Mouse (Mus musculus) liver, embryonic 12.5 days (tissue): ENCODE results near the gene Pla1a. TPM values are rescaled to one million over a fixed set of nuclear protein-coding genes. Genes with fewer than 3 reads are reported as not detected.

Source experiments
- ATAC-seq: fragments of 200-750 bp; cut with Nextera tagmentation; 2 replicates; pipeline ENCODE4 v1.8.0; 2017; ENCODE audit warnings: moderate number of reproducible peaks, mild to moderate bottlenecking, moderate library complexity
- H3K27ac ChIP-seq: fragments of 300-500 bp; sonication (generic); 2 replicates; pipeline ENCODE4 v1.5.1; 2016; ENCODE audit warnings: mild to moderate bottlenecking
- H3K27me3 ChIP-seq: fragments of 300-500 bp; sonication (generic); replicated peaks from 2 replicates; pipeline ENCODE4 v1.6.1; 2016; ENCODE audit warnings: mild to moderate bottlenecking, moderate library complexity
- H3K36me3 ChIP-seq: fragments of 300-500 bp; sonication (generic); 2 replicates; pipeline ENCODE4 v1.6.1; 2016; ENCODE audit warnings: mild to moderate bottlenecking, moderate library complexity
- H3K4me1 ChIP-seq: fragments of 300-500 bp; sonication (generic); 2 replicates; pipeline ENCODE4 v1.6.1; 2016
- H3K4me2 ChIP-seq: fragments of 300-500 bp; sonication (generic); 2 replicates; pipeline ENCODE4 v1.6.1; 2016; ENCODE audit warnings: mild to moderate bottlenecking, moderate library complexity
- H3K4me3 ChIP-seq: fragments of 300-500 bp; sonication (generic); 2 replicates; pipeline ENCODE4 v1.5.1; 2016; ENCODE audit warnings: mild to moderate bottlenecking, moderate library complexity
- H3K9ac ChIP-seq: fragments of 300-500 bp; sonication (generic); 2 replicates; pipeline ENCODE4 v1.6.1; 2016; ENCODE audit warnings: mild to moderate bottlenecking, moderate library complexity
- H3K9me3 ChIP-seq: fragments of 300-500 bp; sonication (generic); replicated peaks from 2 replicates; pipeline ENCODE4 v1.6.1; 2016; ENCODE audit warnings: mild to moderate bottlenecking, moderate library complexity
- WGBS: fragments of 180-500 bp; shearing (Covaris S2); methylation state at CpG from one replicate; pipeline ENCODE4 v1.1.7; 2016; ENCODE audit not compliant: insufficient replicate concordance; 5-methylcytosine and 5-hydroxymethylcytosine counted together
- polyA plus RNA-seq: library from polyadenylated mRNA; unstranded; fragments of >200 nt; fragmentation: Nextera tagmentation; extraction: Ambion mirVana; gene quantifications from 2 replicates; pipeline ENCODE4 v1.2.1, GENCODE M21; 2016

Gene Pla1a
- polyA plus RNA-seq, 1 experiment from 2014 or later, result 3.4 TPM

GRCm38 (mm10) chr16:38468706-38469018 lies 35.7 kb upstream of the Pla1a start:
- no peak for ATAC-seq
- Histone ChIP-seq H3K9ac (no peak overlapping the region), H3K4me2 (no peak overlapping the region), H3K4me3 (no peak overlapping the region), H3K9me3 (no peaks in the 10 kb centered on the region), H3K27me3 (no peaks in the 10 kb centered on the region), H3K36me3 (no peaks in the 10 kb centered on the region), H3K4me1 (peaks cover 47% of the 10 kb centered on the region), H3K27ac (no peak overlapping the region)
- 26% methylated on average over 3 of the region's 3 CpGs for WGBS

- Histone ChIP-seq H3K27ac (no peak overlapping the region), H3K9ac (no peak overlapping the region), H3K4me1 (peaks cover 42% of the 10 kb centered on the region), H3K9me3 (no peaks in the 10 kb centered on the region), H3K4me3 (no peak overlapping the region), H3K36me3 (no peaks in the 10 kb centered on the region), H3K27me3 (no peaks in the 10 kb centered on the region), H3K4me2 (no peak overlapping the region)
- no peak for ATAC-seq
- 41% methylated on average over 8 of the region's 8 CpGs for WGBS
These were observed 35.2 kb upstream of the Pla1a start for GRCm38 (mm10) chr16:38467917-38468705.

- Histone ChIP-seq H3K27me3 (no peaks in the 10 kb centered on the region), H3K27ac (no peak overlapping the region), H3K4me2 (no peak overlapping the region), H3K4me3 (no peak overlapping the region), H3K9ac (no peak overlapping the region), H3K9me3 (no peaks in the 10 kb centered on the region), H3K4me1 (peaks cover 34% of the 10 kb centered on the region), H3K36me3 (no peaks in the 10 kb centered on the region)
- WGBS, result 62% methylated on average over 13 of the region's 13 CpGs
- peak; percentile 53; the same call in 1 of the 2 replicates for ATAC-seq
These were observed 34.4 kb upstream of the Pla1a start for GRCm38 (mm10) chr16:38467091-38467916.

GRCm38 (mm10) chr16:38466089-38466488 lies 33.1 kb upstream of the Pla1a start:
- Histone ChIP-seq H3K9me3 (no peaks in the 10 kb centered on the region), H3K4me2 (no peak overlapping the region), H3K9ac (no peak overlapping the region), H3K27me3 (no peaks in the 10 kb centered on the region), H3K36me3 (no peaks in the 10 kb centered on the region), H3K4me3 (no peak overlapping the region), H3K4me1 (peaks cover 25% of the 10 kb centered on the region), H3K27ac (no peak overlapping the region)
- 64% methylated on average over 4 of the region's 4 CpGs for WGBS
- ATAC-seq, result no peak

- ATAC-seq, result no peak
- no peak overlapping the region for H3K9ac ChIP-seq
- 79% methylated on average over 5 of the region's 5 CpGs for WGBS
- H3K4me3 ChIP-seq, result no peak overlapping the region
- H3K9me3 ChIP-seq, result no peaks in the 10 kb centered on the region
- no peaks in the 10 kb centered on the region for H3K36me3 ChIP-seq
- no peak overlapping the region for H3K4me2 ChIP-seq
- no peaks in the 10 kb centered on the region for H3K27me3 ChIP-seq
- H3K27ac ChIP-seq, result no peak overlapping the region
- peaks cover 27% of the 10 kb centered on the region for H3K4me1 ChIP-seq
These were observed 30.4 kb upstream of the Pla1a start for GRCm38 (mm10) chr16:38463305-38463704.

- no peak overlapping the region for H3K27ac ChIP-seq
- no peak overlapping the region for H3K4me2 ChIP-seq
- H3K4me3 ChIP-seq, result no peak overlapping the region
- no peak overlapping the region for H3K9ac ChIP-seq
- WGBS, result 67% methylated on average over 7 of the region's 7 CpGs
- peaks cover 23% of the 10 kb centered on the region for H3K4me1 ChIP-seq
- no peaks in the 10 kb centered on the region for H3K27me3 ChIP-seq
- H3K9me3 ChIP-seq, result no peaks in the 10 kb centered on the region
- H3K36me3 ChIP-seq, result no peaks in the 10 kb centered on the region
- ATAC-seq, result no peak
These were observed 29.2 kb upstream of the Pla1a start for GRCm38 (mm10) chr16:38462161-38462560.

GRCm38 (mm10) chr16:38461749-38462148 lies 28.8 kb upstream of the Pla1a start:
- no peak overlapping the region for H3K4me2 ChIP-seq
- H3K9me3 ChIP-seq, result no peaks in the 10 kb centered on the region
- 53% methylated on average over 8 of the region's 8 CpGs for WGBS
- H3K36me3 ChIP-seq, result no peaks in the 10 kb centered on the region
- peaks cover 23% of the 10 kb centered on the region for H3K4me1 ChIP-seq
- H3K9ac ChIP-seq, result no peak overlapping the region
- H3K4me3 ChIP-seq, result no peak overlapping the region
- H3K27me3 ChIP-seq, result no peaks in the 10 kb centered on the region
- H3K27ac ChIP-seq, result no peak overlapping the region
- no peak for ATAC-seq

- no peak overlapping the region for H3K27ac ChIP-seq
- peaks cover 20% of the 10 kb centered on the region for H3K4me1 ChIP-seq
- H3K9ac ChIP-seq, result no peak overlapping the region
- H3K4me3 ChIP-seq, result no peak overlapping the region
- no peaks in the 10 kb centered on the region for H3K27me3 ChIP-seq
- no peaks in the 10 kb centered on the region for H3K9me3 ChIP-seq
- no peak overlapping the region for H3K4me2 ChIP-seq
- no peaks in the 10 kb centered on the region for H3K36me3 ChIP-seq
- ATAC-seq, result no peak
- WGBS, result 77% methylated on average over 4 of the region's 4 CpGs
These were observed 27.0 kb upstream of the Pla1a start for GRCm38 (mm10) chr16:38459990-38460389.

- H3K9ac ChIP-seq, result no peak overlapping the region
- no peaks in the 10 kb centered on the region for H3K9me3 ChIP-seq
- H3K27ac ChIP-seq, result no peak overlapping the region
- H3K27me3 ChIP-seq, result no peaks in the 10 kb centered on the region
- H3K36me3 ChIP-seq, result no peaks in the 10 kb centered on the region
- WGBS, result 54% methylated on average over 6 of the region's 6 CpGs
- no peak overlapping the region for H3K4me2 ChIP-seq
- peaks cover 28% of the 10 kb centered on the region for H3K4me1 ChIP-seq
- H3K4me3 ChIP-seq, result no peak overlapping the region
- no peak for ATAC-seq
These were observed 25.8 kb upstream of the Pla1a start for GRCm38 (mm10) chr16:38458600-38459280.

GRCm38 (mm10) chr16:38456812-38457567 lies 24.0 kb upstream of the Pla1a start:
- 35% methylated on average over 11 of the region's 11 CpGs for WGBS
- no peak for ATAC-seq
- no peak overlapping the region for H3K27ac ChIP-seq

GRCm38 (mm10) chr16:38455511-38456418 lies 22.8 kb upstream of the Pla1a start, which contains the start of gene Cd80:
Cd80 (plus strand) TSS chr16:38455561.
- H3K4me2 ChIP-seq, result no peak within 1 kb of the TSS
- no peak within 1 kb of the TSS; the same call in 1 of the 2 replicates for H3K9ac ChIP-seq
- H3K36me3 ChIP-seq, result no peaks in the 10 kb centered on the region
- peak within 1 kb of the TSS; percentile 70; the same call in 1 of the 2 replicates for H3K27ac ChIP-seq
- H3K27me3 ChIP-seq, result no peaks in the 10 kb centered on the region
- H3K9me3 ChIP-seq, result no peaks in the 10 kb centered on the region
- peaks cover 47% of the 10 kb centered on the region for H3K4me1 ChIP-seq
- ATAC-seq, result no peak
- no peak within 1 kb of the TSS for H3K4me3 ChIP-seq
- WGBS, result 73% methylated on average over 15 of the region's 17 CpGs

More at GRCm38 (mm10) chr16:38456812-38457567, 24.0 kb upstream of the Pla1a start:
- Histone ChIP-seq H3K4me1 (peaks cover 36% of the 10 kb centered on the region), H3K9ac (no peak overlapping the region; the same call in 1 of the 2 replicates), H3K9me3 (no peaks in the 10 kb centered on the region), H3K4me2 (no peak overlapping the region), H3K36me3 (no peaks in the 10 kb centered on the region), H3K27me3 (no peaks in the 10 kb centered on the region), H3K4me3 (no peak overlapping the region)
